Mouse (Mus musculus) brown adipose tissue, adult 24 weeks (tissue): Measurements from ENCODE around the gene Rbbp7. TPM values are rescaled to one million over a fixed set of nuclear protein-coding genes. Genes with fewer than 3 reads are reported as not detected.
"Not testable (repeated sequence)": the region's sequence is repeated elsewhere in the genome, so short reads cannot be mapped to it uniquely, and the experiment has no call there.

Experiments used
- H3K27ac ChIP-seq: fragments of 200-500 bp; replicated peaks from 2 replicates; pipeline ENCODE4 v1.5.1; 2012; ENCODE audit warnings: low read depth, mild to moderate bottlenecking, low read length
- H3K4me1 ChIP-seq: fragments of 200-500 bp; 2 replicates; pipeline ENCODE4 v1.6.1; 2012; ENCODE audit warnings: low read length, mixed read lengths; ENCODE audit not compliant: control insufficient read depth, insufficient read depth, insufficient read length
- H3K4me3 ChIP-seq: fragments of 200-500 bp; 2 replicates; pipeline ENCODE4 v1.5.1; 2012; ENCODE audit warnings: low read depth, mild to moderate bottlenecking, low read length, moderate library complexity; ENCODE audit not compliant: insufficient read depth
- polyA plus RNA-seq: library from polyadenylated mRNA; stranded (reverse); fragments of >200 nt; gene quantifications from 2 replicates; pipeline ENCODE4 v1.2.4, GENCODE M21; 2012; ENCODE audit not compliant: missing spikeins, insufficient read depth, insufficient read length

Gene Rbbp7
- polyA plus RNA-seq, 1 experiment, result 65.9 TPM

GRCm38 (mm10) chrX:162759251-162760114, 719 bp upstream of the Rbbp7 start:
- Histone ChIP-seq H3K27ac (peak overlapping the region; percentile 86), H3K4me3 (peak overlapping the region; percentile 57), H3K4me1 (0 out of 2 replicates have a peak, but pooled peaks cover 2% of the 10 kb centered on the region)

- peak overlapping the region; percentile 76 for H3K4me3 ChIP-seq
- peak overlapping the region; percentile 18 for H3K27ac ChIP-seq
- 0 out of 2 replicates have a peak, but pooled peaks cover 2% of the 10 kb centered on the region for H3K4me1 ChIP-seq
Observed at GRCm38 (mm10) chrX:162760958-162761515, 835 bp downstream of the Rbbp7 start.

GRCm38 (mm10) chrX:162761716-162762395, 1.7 kb downstream of the Rbbp7 start:
- Histone ChIP-seq H3K4me3 (peak overlapping the region; percentile 76), H3K4me1 (0 out of 2 replicates have a peak, but pooled peaks cover 2% of the 10 kb centered on the region), H3K27ac (peak overlapping the region; percentile 18; the same call in 1 of the 2 replicates)

GRCm38 (mm10) chrX:162770726-162771125, 10.5 kb downstream of the Rbbp7 start:
- Histone ChIP-seq H3K27ac (no peak overlapping the region), H3K4me3 (no peak overlapping the region)

GRCm38 (mm10) chrX:162788372-162788771, 28.2 kb downstream of the Rbbp7 start:
- Histone ChIP-seq H3K4me1 (no peaks in the 10 kb centered on the region), H3K4me3 (no peak overlapping the region), H3K27ac (no peak overlapping the region)

More at GRCm38 (mm10) chrX:162770726-162771125, 10.5 kb downstream of the Rbbp7 start:
- H3K4me1 ChIP-seq, result no peaks in the 10 kb centered on the region

- not testable (repeated sequence) for H3K27ac ChIP-seq, H3K4me1 ChIP-seq, H3K4me3 ChIP-seq
Observed at GRCm38 (mm10) chrX:162791392-162791791, 31.2 kb downstream of the Rbbp7 start.

GRCm38 (mm10) chrX:162800371-162800770, 40.2 kb downstream of the Rbbp7 start:
- Histone ChIP-seq H3K4me3 (no peak overlapping the region), H3K4me1 (no peaks in the 10 kb centered on the region), H3K27ac (no peak overlapping the region)

GRCm38 (mm10) chrX:162828016-162828415, 67.8 kb downstream of the Rbbp7 start:
- Histone ChIP-seq H3K4me1 (no peaks in the 10 kb centered on the region), H3K27ac (0 out of 2 replicates have a peak overlapping the region, but pooled peaks have one; percentile 83), H3K4me3 (peak overlapping the region; percentile 81)

Other genes with a start within 250 kb of the Rbbp7 start
- 1.3 and 1.5 TPM in 2 replicates for gene Reps2, start 116.8 kb upstream of the Rbbp7 start, polyA plus RNA-seq
- 24.7 and 25.5 TPM in 2 replicates for gene Txlng, start 69.1 kb downstream of the Rbbp7 start, polyA plus RNA-seq
- gene Syap1, start 128.0 kb downstream of the Rbbp7 start, polyA plus RNA-seq, result 135 and 150 TPM in 2 replicates
- gene Ctps2, start 140.8 kb downstream of the Rbbp7 start, polyA plus RNA-seq, result 43.3 and 43.7 TPM in 2 replicates
- gene S100g, start 204.2 kb downstream of the Rbbp7 start, polyA plus RNA-seq, result not detected in 2 replicates